Mouse (Mus musculus): Measurements from ENCODE around the gene Wwox. TPM values are rescaled to one million over a fixed set of nuclear protein-coding genes. Genes with fewer than 3 reads are reported as not detected.

Wwox gene
- total RNA-seq, 2 experiments from 2014 or later: 7.4 to 8.1 TPM

- DNase-seq: peak; percentile 21 to 27
- intact Hi-C loops (cut with DNase I): no loop called here
Measured at GRCm38 (mm10) chr8:114591296-114592280, 152.1 kb downstream of the Wwox start.

- intact Hi-C loops (cut with DNase I): no loop called here
Measured at GRCm38 (mm10) chr8:114593424-114594157, 154.1 kb downstream of the Wwox start.

GRCm38 (mm10) chr8:114594811-114595210 is 155.4 kb downstream of the Wwox start:
- DNase-seq: no peak
- intact Hi-C loops (cut with DNase I): no loop called here

More at GRCm38 (mm10) chr8:114593424-114594157, 154.1 kb downstream of the Wwox start:
- DNase-seq: no peak

DNA sequence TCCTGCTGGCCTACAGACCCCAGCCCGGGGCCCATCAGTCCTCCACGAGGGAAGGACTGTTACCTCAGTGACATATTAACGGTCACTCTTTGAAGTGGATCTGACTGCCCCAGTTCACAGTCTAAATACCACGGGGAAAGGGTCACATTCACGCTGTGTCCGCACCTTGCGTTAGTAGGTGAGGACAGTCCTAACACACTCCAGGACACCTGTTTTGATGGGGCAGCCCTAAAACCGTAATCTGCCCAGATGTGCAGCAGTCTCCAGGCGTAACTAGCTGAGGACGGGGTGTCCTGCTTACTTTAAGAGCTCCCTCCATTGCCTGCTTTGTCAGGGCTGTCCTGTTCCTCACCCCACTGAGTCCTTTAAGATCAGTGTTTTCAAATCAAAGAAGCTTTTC is 160.1 kb downstream of the Wwox start:
- no peak for DNase-seq
- intact Hi-C loops (cut with DNase I): no loop called here

- no peak for DNase-seq
- intact Hi-C loops (cut with DNase I): no loop called here
Measured at GRCm38 (mm10) chr8:114600196-114600595, 160.7 kb downstream of the Wwox start.

- intact Hi-C loops (cut with DNase I): no loop called here
- DNase-seq: no peak
Measured at GRCm38 (mm10) chr8:114603046-114603445, 163.6 kb downstream of the Wwox start.

GRCm38 (mm10) chr8:114603561-114603960 is 164.1 kb downstream of the Wwox start:
- intact Hi-C loops (cut with DNase I): no loop called here
- DNase-seq: no peak

- no peak for DNase-seq
- intact Hi-C loops (cut with DNase I): no loop called here
Measured at GRCm38 (mm10) chr8:114604315-114604714, 164.9 kb downstream of the Wwox start.

GRCm38 (mm10) chr8:114605651-114606050 is 166.2 kb downstream of the Wwox start:
- DNase-seq: no peak
- intact Hi-C loops (cut with DNase I): no loop called here

DNA sequence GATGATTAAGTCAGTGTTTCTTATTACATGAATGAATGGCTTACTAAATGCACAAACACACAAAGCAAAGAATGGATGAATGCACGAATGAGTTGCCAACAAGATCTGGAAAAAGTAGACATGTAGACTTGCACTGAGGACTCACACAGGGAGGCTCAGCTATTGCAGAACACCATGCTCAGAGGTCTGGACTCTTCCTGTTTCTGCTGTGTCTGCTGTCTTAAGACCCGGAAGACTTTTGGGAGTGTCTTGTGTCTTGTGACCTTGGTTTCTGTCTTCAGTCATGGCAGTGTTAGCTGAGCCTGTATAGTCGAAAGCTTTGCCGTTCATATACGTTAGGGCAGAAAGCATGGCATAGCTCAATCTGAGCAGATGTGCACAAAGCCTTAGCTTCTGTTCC is 169.9 kb downstream of the Wwox start:
- intact Hi-C loops (cut with DNase I): no loop called here
- DNase-seq: no peak

GRCm38 (mm10) chr8:114611075-114611474 is 171.6 kb downstream of the Wwox start:
- no peak for DNase-seq
- intact Hi-C loops (cut with DNase I): no loop called here

DNA sequence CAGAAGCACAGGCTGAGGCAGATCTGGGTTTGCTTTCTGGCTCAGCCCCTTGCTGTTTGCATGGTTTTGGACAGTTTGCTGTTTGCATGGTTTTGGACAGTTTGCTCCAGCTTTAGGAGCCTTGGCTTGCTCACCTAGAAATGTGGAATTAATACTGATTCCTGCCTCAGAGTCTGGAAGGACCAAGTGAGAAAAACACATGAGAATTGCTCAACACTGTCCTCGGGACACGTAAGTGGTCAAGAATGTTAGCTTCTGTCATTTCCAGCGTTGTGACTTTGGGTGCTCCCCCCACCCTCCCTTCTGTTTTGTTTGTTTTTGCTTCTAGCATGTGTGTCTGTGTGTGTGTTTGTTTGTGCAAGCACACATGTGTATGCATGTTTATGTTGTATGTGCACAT is 172.6 kb downstream of the Wwox start:
- DNase-seq: no peak
- intact Hi-C loops (cut with DNase I): no loop called here

- DNase-seq: no peak
- intact Hi-C loops (cut with DNase I): no loop called here
Measured at GRCm38 (mm10) chr8:114615413-114615812, 176.0 kb downstream of the Wwox start.

DNA sequence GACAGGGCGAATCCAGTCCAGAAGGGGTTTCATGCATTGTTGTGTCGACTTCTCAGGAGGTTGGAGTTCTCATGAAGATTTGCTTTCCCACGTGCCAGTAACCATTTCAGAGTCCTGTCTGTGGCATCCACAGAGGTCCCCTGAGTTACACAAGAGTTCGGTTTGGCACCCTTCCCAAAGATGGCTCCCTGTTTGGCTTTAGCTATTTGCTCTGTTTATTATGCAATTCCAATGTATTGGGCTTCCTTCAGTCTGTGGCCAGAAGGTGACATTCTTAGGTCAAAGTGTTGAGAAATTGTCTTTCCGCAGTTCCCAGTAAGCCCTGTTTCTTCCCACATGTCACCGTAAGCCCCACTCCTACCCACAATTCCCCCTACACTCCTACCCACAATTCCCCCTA is 176.5 kb downstream of the Wwox start:
- intact Hi-C loops (cut with DNase I): no loop called here
- no peak for DNase-seq

DNA sequence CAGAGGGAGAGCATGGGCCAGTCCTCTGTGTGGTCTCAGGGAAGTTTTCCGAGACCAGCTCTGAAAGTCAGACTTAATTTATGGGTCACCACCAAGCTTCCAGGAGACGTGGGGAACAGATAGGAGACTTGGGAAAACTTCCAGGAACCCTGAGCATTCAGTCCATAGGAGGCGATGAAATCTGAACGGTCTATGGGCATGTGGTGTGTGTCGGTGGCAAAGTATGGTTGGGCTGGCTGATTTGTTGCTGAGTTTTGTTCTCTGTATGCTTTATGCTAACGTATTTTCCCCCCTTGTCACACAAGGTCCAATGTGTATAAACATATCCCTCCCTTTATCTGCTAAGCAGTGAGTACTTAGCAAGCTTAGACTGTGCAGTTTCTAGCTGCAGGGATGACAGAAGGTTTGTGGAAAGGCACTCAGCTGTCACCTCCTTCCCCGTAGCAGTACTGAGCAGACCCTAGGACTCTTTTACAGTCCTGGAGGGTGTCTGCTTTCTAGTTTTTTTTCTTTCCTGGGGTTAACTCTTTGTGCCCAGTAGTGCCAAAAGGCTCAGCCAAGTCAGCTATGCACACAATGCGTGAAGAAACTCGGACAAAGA is 179.6 kb downstream of the Wwox start:
- DNase-seq: no peak
- intact Hi-C loops (cut with DNase I): no loop called here

GRCm38 (mm10) chr8:114625402-114625801 is 185.9 kb downstream of the Wwox start:
- DNase-seq: no peak
- intact Hi-C loops (cut with DNase I): no loop called here

DNA sequence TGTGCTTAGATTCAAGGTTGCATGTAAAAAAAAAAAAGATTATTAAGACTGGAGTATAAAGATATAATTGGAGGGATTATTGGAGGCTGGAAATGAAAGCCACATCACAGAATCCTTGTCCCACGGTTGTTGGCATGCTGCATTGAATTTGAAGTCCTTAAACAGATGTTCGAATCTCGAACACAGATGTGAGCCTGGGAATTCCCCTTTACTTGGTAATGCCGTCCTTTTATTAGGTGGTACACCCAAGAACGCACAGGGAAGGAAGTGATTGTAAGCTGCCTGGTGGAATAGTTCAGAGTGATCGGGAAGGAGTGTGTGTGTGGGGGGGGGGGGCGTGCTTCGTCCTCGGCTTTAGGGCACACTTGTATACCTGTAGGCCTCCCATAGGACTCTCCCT is 187.4 kb downstream of the Wwox start:
- intact Hi-C loops (cut with DNase I): no loop called here
- no peak for DNase-seq

GRCm38 (mm10) chr8:114629719-114630118 is 190.3 kb downstream of the Wwox start:
- intact Hi-C loops (cut with DNase I): no loop called here

GRCm38 (mm10) chr8:114631087-114631486 is 191.6 kb downstream of the Wwox start:
- intact Hi-C loops (cut with DNase I): no loop called here
- no peak for DNase-seq

More at GRCm38 (mm10) chr8:114629719-114630118, 190.3 kb downstream of the Wwox start:
- no peak for DNase-seq

GRCm38 (mm10) chr8:114634151-114634550 is 194.7 kb downstream of the Wwox start:
- intact Hi-C loops (cut with DNase I): no loop called here
- DNase-seq: no peak

All from heart, postnatal 10 days (tissue).